Mouse (Mus musculus) central nervous system, embryonic 18 days (tissue): ENCODE data around the gene Vmn1r50. TPM values are rescaled to one million over a fixed set of nuclear protein-coding genes. Genes with fewer than 3 reads are reported as not detected.

ENCODE experiments used
- polyA plus RNA-seq: library from polyadenylated mRNA; depleted of rRNA; stranded (reverse); fragments of >200 nt; gene quantifications from 2 replicates; pipeline ENCODE4 v1.2.3, GENCODE M21; 2012; rRNA removed

The Vmn1r50 gene
- not detected in 2 replicates for polyA plus RNA-seq

GRCm38 (mm10) chr6:90101130-90101529 is at the start of gene Vmn1r50:
Vmn1r50 (plus strand) TSS chr6:90101430.

GRCm38 (mm10) chr6:90078406-90078805 is 22.8 kb upstream of the Vmn1r50 start, which contains the start of gene Vmn1r49:
Vmn1r49 (minus strand) TSS chr6:90078506.

GRCm38 (mm10) chr6:90122296-90122695 is 21.1 kb downstream of the Vmn1r50 start, which contains the start of gene Vmn1r51:
Vmn1r51 (plus strand) TSS chr6:90122596.

Other genes starting within 250 kb of the Vmn1r50 start
- not detected in 2 replicates for gene Vmn1r42, start 225.0 kb upstream of the Vmn1r50 start, polyA plus RNA-seq
- gene Vmn1r43, start 225.0 kb upstream of the Vmn1r50 start, polyA plus RNA-seq: not detected in 2 replicates
- not detected in 2 replicates for gene Vmn1r44, start 217.8 kb upstream of the Vmn1r50 start, polyA plus RNA-seq
- not detected in 2 replicates for gene Vmn1r45, start 160.8 kb upstream of the Vmn1r50 start, polyA plus RNA-seq
- not detected in 2 replicates for gene Vmn1r46, start 132.1 kb upstream of the Vmn1r50 start, polyA plus RNA-seq
- not detected in 2 replicates for gene Vmn1r47, start 85.3 kb upstream of the Vmn1r50 start, polyA plus RNA-seq
- not detected in 2 replicates for gene Vmn1r48, start 64.6 kb upstream of the Vmn1r50 start, polyA plus RNA-seq
- gene Vmn1r49, start 22.9 kb upstream of the Vmn1r50 start, polyA plus RNA-seq: not detected in 2 replicates
- gene Vmn1r51, start 21.2 kb downstream of the Vmn1r50 start, polyA plus RNA-seq: not detected in 2 replicates
- gene Vmn1r52, start 73.4 kb downstream of the Vmn1r50 start, polyA plus RNA-seq: not detected in 2 replicates
- not detected in 2 replicates for gene V1ra8, start 101.4 kb downstream of the Vmn1r50 start, polyA plus RNA-seq
- 0.08 TPM in 1 of 2 replicates, not detected in the other for gene Vmn1r53, start 123.0 kb downstream of the Vmn1r50 start, polyA plus RNA-seq
- not detected in 2 replicates for gene Vmn1r54, start 144.9 kb downstream of the Vmn1r50 start, polyA plus RNA-seq
- gene BC048671, start 199.8 kb downstream of the Vmn1r50 start, polyA plus RNA-seq: not detected in 2 replicates
- 0.08 and 0.43 TPM in 2 replicates for gene Chst13, start 223.8 kb downstream of the Vmn1r50 start, polyA plus RNA-seq
- gene Uroc1, start 231.9 kb downstream of the Vmn1r50 start, polyA plus RNA-seq: 0.01 TPM in 1 of 2 replicates, not detected in the other